Mouse (Mus musculus) urinary bladder, postnatal 36 days (tissue): ENCODE results near the gene Ric8b.

Experiments used
- DNase-seq, 2 experiments: peaks; one replicate each; pipeline ENCODE4 v3.0.0; 2022; ENCODE audit warnings: low spot score in 2 of 2, mixed read lengths in 1 of 2

Ric8b gene

GRCm38 (mm10) chr10:84916810-84917730 lies at the start of gene Ric8b:
Gene Ric8b, plus strand, starts transcription at chr10:84917616.
- DNase-seq, result peak; percentile 97 to 98

- DNase-seq, result no peak
Measured at GRCm38 (mm10) chr10:84871285-84871684, 46.1 kb upstream of the Ric8b start.

GRCm38 (mm10) chr10:84871921-84872320 lies 45.5 kb upstream of the Ric8b start:
- no peak for DNase-seq

- DNase-seq, result no peak
Measured at GRCm38 (mm10) chr10:84879823-84880571, 37.4 kb upstream of the Ric8b start.

GRCm38 (mm10) chr10:84882528-84882927 lies 34.9 kb upstream of the Ric8b start:
- DNase-seq, result no peak

GRCm38 (mm10) chr10:84885341-84885884 lies 32.0 kb upstream of the Ric8b start:
- no peak for DNase-seq

GRCm38 (mm10) chr10:84886221-84886627 lies 31.2 kb upstream of the Ric8b start:
- peak in 1 of 2 experiments; percentile 4 for DNase-seq

GRCm38 (mm10) chr10:84886785-84887184 lies 30.6 kb upstream of the Ric8b start:
- DNase-seq, result no peak

GRCm38 (mm10) chr10:84889096-84889846 lies 28.1 kb upstream of the Ric8b start:
- DNase-seq, result no peak

GRCm38 (mm10) chr10:84895810-84896358 lies 21.5 kb upstream of the Ric8b start:
- no peak for DNase-seq

- no peak for DNase-seq
Measured at GRCm38 (mm10) chr10:84896941-84897930, 20.2 kb upstream of the Ric8b start.

GRCm38 (mm10) chr10:84898144-84898979 lies 19.1 kb upstream of the Ric8b start:
- DNase-seq, result no peak

GRCm38 (mm10) chr10:84901676-84902075 lies 15.7 kb upstream of the Ric8b start:
- DNase-seq, result peak in 1 of 2 experiments; percentile 20

- no peak for DNase-seq
Measured at GRCm38 (mm10) chr10:84902213-84902612, 15.2 kb upstream of the Ric8b start.

GRCm38 (mm10) chr10:84903307-84903706 lies 14.1 kb upstream of the Ric8b start:
- DNase-seq, result peak in 1 of 2 experiments; percentile 53

- DNase-seq, result no peak
Measured at GRCm38 (mm10) chr10:84903742-84904141, 13.7 kb upstream of the Ric8b start.

- DNase-seq, result no peak
Measured at GRCm38 (mm10) chr10:84906895-84907294, 10.5 kb upstream of the Ric8b start.

- DNase-seq, result no peak
Measured at GRCm38 (mm10) chr10:84908006-84908405, 9.4 kb upstream of the Ric8b start.

- DNase-seq, result no peak
Measured at GRCm38 (mm10) chr10:84908471-84908870, 8.9 kb upstream of the Ric8b start.
